Mouse (Mus musculus): ENCODE results near the gene Nell2.

DNA sequence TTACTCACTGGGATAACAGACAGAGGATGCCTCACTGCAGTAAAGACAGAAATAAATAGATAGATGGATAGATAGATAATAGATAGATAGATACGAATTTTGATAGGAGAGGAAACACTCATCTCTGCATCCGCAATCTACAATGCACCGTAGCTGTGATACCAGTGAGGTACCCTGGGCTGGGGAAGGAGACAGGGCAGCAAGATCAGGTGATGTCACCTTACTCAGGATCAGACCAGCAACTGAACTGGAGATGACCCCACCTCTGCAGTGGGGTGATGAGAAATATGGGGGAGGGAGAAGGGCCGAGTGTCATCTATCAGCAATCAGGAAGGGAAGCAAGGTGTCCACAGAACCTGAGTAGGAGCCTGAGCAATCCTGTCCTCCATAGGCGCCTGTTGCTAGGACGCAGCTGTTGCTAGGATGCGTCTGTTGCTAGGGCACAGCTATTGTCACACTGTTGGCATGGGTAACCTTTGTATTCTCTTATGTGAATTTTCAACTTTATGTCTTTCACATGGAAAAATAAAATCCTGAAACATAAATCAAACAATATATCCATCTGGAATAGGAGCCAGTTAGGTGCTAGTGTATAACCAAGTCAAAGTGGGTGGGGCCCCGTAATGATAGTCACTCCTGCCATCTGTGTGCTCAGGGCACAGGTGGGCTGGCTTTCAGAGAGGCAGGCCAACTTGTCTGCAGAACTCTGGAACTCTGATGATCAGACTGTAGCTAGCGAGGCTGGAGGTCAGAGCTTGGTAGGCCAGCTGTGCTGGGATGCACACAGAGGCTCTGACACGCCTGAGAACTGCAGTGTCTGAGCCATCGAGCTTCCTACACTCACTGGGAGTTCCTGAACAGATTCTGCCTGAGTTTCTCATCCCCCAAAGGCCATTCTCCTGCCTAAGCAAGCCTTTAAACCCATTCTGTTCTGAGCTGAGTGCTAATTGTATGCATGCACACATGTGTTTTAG is 193.7 kb downstream of the Nell2 start:
- TF ChIP-seq CTCF (IDR thresholded peaks at IDR 0.05), result no peak
- TF ChIP-seq EP300 (IDR thresholded peaks at IDR 0.05), result no peak

All from lung, postnatal 0 days (tissue).